Mouse (Mus musculus): ENCODE data around the gene Ntng1.

- no peak for TF ChIP-seq CTCF (IDR thresholded peaks at IDR 0.05; ENCODE audit: control insufficient read depth, insufficient read depth, insufficient replicate concordance, low read depth, low read length)
- no peak for TF ChIP-seq POLR2A (IDR thresholded peaks at IDR 0.05; ENCODE audit: control insufficient read depth, low read depth, low read length)
These were observed 12.5 kb downstream of the Ntng1 start for GRCm38 (mm10) chr3:110131043-110131891.

All from testis, adult 2 months (tissue).